Mouse (Mus musculus): ENCODE data around the gene Dnm3. TPM values are rescaled to one million over a fixed set of nuclear protein-coding genes. Genes with fewer than 3 reads are reported as not detected.

Dnm3 gene
- total RNA-seq, 2 experiments from 2014 or later: 1.2 TPM; not detected in 1

- ATAC-seq (replicated peaks; ENCODE audit: low FRiP score, poor library complexity, severe bottlenecking): no peak
Measured at GRCm38 (mm10) chr1:162094523-162095272, 383.1 kb downstream of the Dnm3 start.

- ATAC-seq (replicated peaks; ENCODE audit: low FRiP score, poor library complexity, severe bottlenecking): no peak
Measured at GRCm38 (mm10) chr1:162093806-162094522, 383.9 kb downstream of the Dnm3 start.

GRCm38 (mm10) chr1:162092899-162093659 is 384.8 kb downstream of the Dnm3 start:
- ATAC-seq (replicated peaks; ENCODE audit: low FRiP score, poor library complexity, severe bottlenecking): no peak

- ATAC-seq (replicated peaks; ENCODE audit: low FRiP score, poor library complexity, severe bottlenecking): no peak
Measured at GRCm38 (mm10) chr1:162092401-162092800, 385.4 kb downstream of the Dnm3 start.

- ATAC-seq (replicated peaks; ENCODE audit: low FRiP score, poor library complexity, severe bottlenecking): no peak
Measured at GRCm38 (mm10) chr1:162083886-162084478, 393.9 kb downstream of the Dnm3 start.

- ATAC-seq (replicated peaks; ENCODE audit: low FRiP score, poor library complexity, severe bottlenecking): no peak
Measured at GRCm38 (mm10) chr1:162083354-162083753, 394.5 kb downstream of the Dnm3 start.

- ATAC-seq (replicated peaks; ENCODE audit: low FRiP score, poor library complexity, severe bottlenecking): no peak
Measured at GRCm38 (mm10) chr1:162082711-162083110, 395.1 kb downstream of the Dnm3 start.

GRCm38 (mm10) chr1:162081693-162082372 is 396.0 kb downstream of the Dnm3 start:
- no peak for ATAC-seq (replicated peaks; ENCODE audit: low FRiP score, poor library complexity, severe bottlenecking)

- no peak for ATAC-seq (replicated peaks; ENCODE audit: low FRiP score, poor library complexity, severe bottlenecking)
Measured at GRCm38 (mm10) chr1:162079989-162080388, 397.8 kb downstream of the Dnm3 start.

- no peak for ATAC-seq (replicated peaks; ENCODE audit: low FRiP score, poor library complexity, severe bottlenecking)
Measured at GRCm38 (mm10) chr1:162077454-162077853, 400.4 kb downstream of the Dnm3 start.

- no peak for ATAC-seq (replicated peaks; ENCODE audit: low FRiP score, poor library complexity, severe bottlenecking)
Measured at GRCm38 (mm10) chr1:162076581-162077001, 401.2 kb downstream of the Dnm3 start.

- no peak for ATAC-seq (replicated peaks; ENCODE audit: low FRiP score, poor library complexity, severe bottlenecking)
Measured at GRCm38 (mm10) chr1:162075831-162076230, 402.0 kb downstream of the Dnm3 start.

GRCm38 (mm10) chr1:162075416-162075815 is 402.4 kb downstream of the Dnm3 start:
- ATAC-seq (replicated peaks; ENCODE audit: low FRiP score, poor library complexity, severe bottlenecking): no peak

- no peak for ATAC-seq (replicated peaks; ENCODE audit: low FRiP score, poor library complexity, severe bottlenecking)
Measured at GRCm38 (mm10) chr1:162074626-162075410, 403.0 kb downstream of the Dnm3 start.

- no peak for ATAC-seq (replicated peaks; ENCODE audit: low FRiP score, poor library complexity, severe bottlenecking)
Measured at GRCm38 (mm10) chr1:162072917-162073578, 404.8 kb downstream of the Dnm3 start.

- ATAC-seq (replicated peaks; ENCODE audit: low FRiP score, poor library complexity, severe bottlenecking): no peak
Measured at GRCm38 (mm10) chr1:162053608-162054007, 424.2 kb downstream of the Dnm3 start.

- ATAC-seq (replicated peaks; ENCODE audit: low FRiP score, poor library complexity, severe bottlenecking): no peak
Measured at GRCm38 (mm10) chr1:162053186-162053585, 424.6 kb downstream of the Dnm3 start.

- no peak for ATAC-seq (replicated peaks; ENCODE audit: low FRiP score, poor library complexity, severe bottlenecking)
Measured at GRCm38 (mm10) chr1:162052755-162053154, 425.1 kb downstream of the Dnm3 start.
